Mouse (Mus musculus) midbrain, embryonic 10.5 days (tissue): ENCODE measurements at regions not wholly inside any gene's neighbourhood (a gene's known extent, or its start where the extent isn't known, plus 50 kb on each side); places are given as distances from the start of the nearest gene placed in this dataset.
"Not testable (repeated sequence)": the region's sequence is repeated elsewhere in the genome, so short reads cannot be mapped to it uniquely, and the experiment has no call there.

Source experiments
- DNase-seq: peaks from one replicate; pipeline ENCODE4 v3.0.0-alpha.2; 2017; ENCODE audit warnings: low spot score
- H3K27ac ChIP-seq: fragments of 300-500 bp; sonication (generic); replicated peaks from 2 replicates; pipeline ENCODE4 v1.5.1; 2016; ENCODE audit warnings: mild to moderate bottlenecking
- H3K27me3 ChIP-seq: fragments of 300-500 bp; sonication (generic); 2 replicates; pipeline ENCODE4 v1.6.1; 2016; ENCODE audit warnings: low read depth, mild to moderate bottlenecking; ENCODE audit not compliant: poor library complexity, severe bottlenecking
- H3K36me3 ChIP-seq: fragments of 300-500 bp; sonication (generic); 2 replicates; pipeline ENCODE4 v1.6.1; 2016; ENCODE audit warnings: mild to moderate bottlenecking, moderate library complexity
- H3K4me1 ChIP-seq: fragments of 300-500 bp; sonication (generic); 2 replicates; pipeline ENCODE4 v1.6.1; 2016
- H3K4me3 ChIP-seq: fragments of 300-500 bp; sonication (generic); 2 replicates; pipeline ENCODE4 v1.5.1; 2016; ENCODE audit warnings: mild to moderate bottlenecking, moderate library complexity
- H3K9me3 ChIP-seq: fragments of 300-500 bp; sonication (generic); replicated peaks from 2 replicates; pipeline ENCODE4 v1.6.1; 2016; ENCODE audit warnings: mild to moderate bottlenecking
- WGBS: fragments of 180-500 bp; shearing (Covaris S2); methylation state at CpG from one replicate; pipeline ENCODE4 v1.1.7; 2016; 5-methylcytosine and 5-hydroxymethylcytosine counted together

- Histone ChIP-seq H3K4me3 (no peak overlapping the region), H3K9me3 (no peaks in the 10 kb centered on the region), H3K4me1 (no peaks in the 10 kb centered on the region), H3K36me3 (no peaks in the 10 kb centered on the region), H3K27me3 (no peaks in the 10 kb centered on the region), H3K27ac (no peak overlapping the region)
- 75% methylated on average over 1 of the region's 1 CpGs for WGBS
- no peak for DNase-seq
Observed at GRCm38 (mm10) chr1:113550172-113550571, 1685.5 kb upstream of the Dsel start.

GRCm38 (mm10) chr1:113539981-113540380 is 1675.3 kb upstream of the Dsel start:
- H3K27ac ChIP-seq = no peak overlapping the region
- H3K27me3 ChIP-seq = no peaks in the 10 kb centered on the region
- H3K4me1 ChIP-seq = no peaks in the 10 kb centered on the region
- DNase-seq = no peak
- no peaks in the 10 kb centered on the region for H3K36me3 ChIP-seq
- no peaks in the 10 kb centered on the region for H3K9me3 ChIP-seq
- H3K4me3 ChIP-seq = no peak overlapping the region

GRCm38 (mm10) chr1:113530553-113530952 is 1665.8 kb upstream of the Dsel start:
- Histone ChIP-seq H3K36me3 (no peaks in the 10 kb centered on the region), H3K4me1 (no peaks in the 10 kb centered on the region), H3K27me3 (no peaks in the 10 kb centered on the region), H3K4me3 (no peak overlapping the region), H3K27ac (no peak overlapping the region), H3K9me3 (no peaks in the 10 kb centered on the region)
- 89% methylated on average over 3 of the region's 3 CpGs for WGBS
- DNase-seq = no peak

GRCm38 (mm10) chr1:113495987-113496386 is 1631.3 kb upstream of the Dsel start:
- H3K27ac ChIP-seq = no peak overlapping the region
- H3K4me1 ChIP-seq = no peaks in the 10 kb centered on the region
- WGBS = 64% methylated on average over 2 of the region's 2 CpGs

GRCm38 (mm10) chr1:113490243-113491003 is 1625.7 kb upstream of the Dsel start:
- Histone ChIP-seq H3K36me3 (no peaks in the 10 kb centered on the region), H3K9me3 (no peaks in the 10 kb centered on the region), H3K27me3 (no peaks in the 10 kb centered on the region), H3K27ac (no peak overlapping the region), H3K4me1 (no peaks in the 10 kb centered on the region), H3K4me3 (no peak overlapping the region)
- no peak for DNase-seq
- WGBS = 84% methylated on average over 5 of the region's 5 CpGs

More at GRCm38 (mm10) chr1:113495987-113496386, 1631.3 kb upstream of the Dsel start:
- Histone ChIP-seq H3K27me3 (no peaks in the 10 kb centered on the region), H3K4me3 (no peak overlapping the region), H3K9me3 (peaks cover under 1% of the 10 kb centered on the region; the same call in 1 of the 2 replicates), H3K36me3 (no peaks in the 10 kb centered on the region)
- no peak for DNase-seq

- no peaks in the 10 kb centered on the region for H3K36me3 ChIP-seq
- H3K27ac ChIP-seq = no peak overlapping the region
- no peak for DNase-seq
- no peaks in the 10 kb centered on the region for H3K4me1 ChIP-seq
- no peak overlapping the region for H3K4me3 ChIP-seq
- H3K27me3 ChIP-seq = no peaks in the 10 kb centered on the region
- 86% methylated on average over 7 of the region's 7 CpGs for WGBS
- H3K9me3 ChIP-seq = no peaks in the 10 kb centered on the region
Observed at GRCm38 (mm10) chr1:113456538-113457273, 1592.0 kb upstream of the Dsel start.

GRCm38 (mm10) chr1:113433701-113434100 is 1569.0 kb upstream of the Dsel start:
- H3K4me3 ChIP-seq = no peak overlapping the region
- H3K27me3 ChIP-seq = no peaks in the 10 kb centered on the region
- no peak overlapping the region for H3K27ac ChIP-seq
- H3K9me3 ChIP-seq = no peaks in the 10 kb centered on the region
- DNase-seq = no peak
- no peaks in the 10 kb centered on the region for H3K4me1 ChIP-seq
- WGBS = 65% methylated on average over 1 of the region's 1 CpGs
- H3K36me3 ChIP-seq = no peaks in the 10 kb centered on the region

GRCm38 (mm10) chr1:113431266-113431665 is 1566.5 kb upstream of the Dsel start:
- Histone ChIP-seq H3K4me1 (no peaks in the 10 kb centered on the region), H3K27ac (no peak overlapping the region), H3K4me3 (no peak overlapping the region), H3K9me3 (no peaks in the 10 kb centered on the region), H3K36me3 (no peaks in the 10 kb centered on the region), H3K27me3 (no peaks in the 10 kb centered on the region)
- no peak for DNase-seq

GRCm38 (mm10) chr1:113412858-113413257 is 1548.1 kb upstream of the Dsel start:
- no peak overlapping the region for H3K27ac ChIP-seq
- no peak overlapping the region for H3K4me3 ChIP-seq
- WGBS = 86% methylated on average over 3 of the region's 3 CpGs
- H3K4me1 ChIP-seq = no peaks in the 10 kb centered on the region
- no peaks in the 10 kb centered on the region for H3K9me3 ChIP-seq
- H3K36me3 ChIP-seq = no peaks in the 10 kb centered on the region
- no peak for DNase-seq
- H3K27me3 ChIP-seq = no peaks in the 10 kb centered on the region

GRCm38 (mm10) chr1:113395267-113395824 is 1530.6 kb upstream of the Dsel start:
- Histone ChIP-seq H3K27ac (no peak overlapping the region), H3K27me3 (no peaks in the 10 kb centered on the region), H3K36me3 (no peaks in the 10 kb centered on the region), H3K4me1 (no peaks in the 10 kb centered on the region), H3K4me3 (no peak overlapping the region), H3K9me3 (no peaks in the 10 kb centered on the region)
- DNase-seq = no peak
- 92% methylated on average over 6 of the region's 6 CpGs for WGBS

GRCm38 (mm10) chr1:113394326-113394725 is 1529.6 kb upstream of the Dsel start:
- H3K4me3 ChIP-seq, H3K27ac ChIP-seq, H3K9me3 ChIP-seq, DNase-seq, H3K4me1 ChIP-seq, H3K36me3 ChIP-seq, H3K27me3 ChIP-seq: not testable (repeated sequence)
- 84% methylated on average over 3 of the region's 3 CpGs for WGBS

- H3K27ac ChIP-seq = no peak overlapping the region
Observed at GRCm38 (mm10) chr1:113392962-113393361, 1528.2 kb upstream of the Dsel start.

GRCm38 (mm10) chr1:113389920-113390319 is 1525.2 kb upstream of the Dsel start:
- no peak for DNase-seq
- Histone ChIP-seq H3K9me3 (no peaks in the 10 kb centered on the region), H3K27me3 (no peaks in the 10 kb centered on the region), H3K4me3 (no peak overlapping the region), H3K4me1 (no peaks in the 10 kb centered on the region; the same call in 1 of the 2 replicates), H3K27ac (no peak overlapping the region), H3K36me3 (no peaks in the 10 kb centered on the region)
- WGBS = 91% methylated on average over 2 of the region's 2 CpGs

More at GRCm38 (mm10) chr1:113392962-113393361, 1528.2 kb upstream of the Dsel start:
- Histone ChIP-seq H3K4me3 (no peak overlapping the region), H3K36me3 (no peaks in the 10 kb centered on the region), H3K27me3 (no peaks in the 10 kb centered on the region), H3K4me1 (no peaks in the 10 kb centered on the region), H3K9me3 (no peaks in the 10 kb centered on the region)
- DNase-seq = no peak
